Mouse (Mus musculus) neural tube, embryonic 10.5 days (tissue): Measurements from ENCODE around the gene Lamp5.

Experiments used
- DNase-seq: peaks from one replicate; pipeline ENCODE4 v3.0.0-alpha.2; 2017; ENCODE audit warnings: low spot score; ENCODE audit errors: extremely low spot score

Lamp5 gene

GRCm38 (mm10) chr2:136051688-136052289 is at the start of gene Lamp5:
Gene Lamp5 (plus strand): TSS chr2:136052239.
- DNase-seq, result peak; percentile 39

GRCm38 (mm10) chr2:136003836-136004235 is 48.2 kb upstream of the Lamp5 start:
- no peak for DNase-seq

- no peak for DNase-seq
Measured at GRCm38 (mm10) chr2:136006280-136006679, 45.8 kb upstream of the Lamp5 start.

- DNase-seq, result no peak
Measured at GRCm38 (mm10) chr2:136012759-136013158, 39.3 kb upstream of the Lamp5 start.

- DNase-seq, result no peak
Measured at GRCm38 (mm10) chr2:136048464-136048863, 3.6 kb upstream of the Lamp5 start.

GRCm38 (mm10) chr2:136050793-136051615 is 1.0 kb upstream of the Lamp5 start:
- DNase-seq, result peak; percentile 42

- DNase-seq, result peak; percentile 57
Measured at GRCm38 (mm10) chr2:136057861-136058331, 5.9 kb downstream of the Lamp5 start.

GRCm38 (mm10) chr2:136058398-136058797 is 6.4 kb downstream of the Lamp5 start:
- peak; percentile 27 for DNase-seq

GRCm38 (mm10) chr2:136059029-136059669 is 7.1 kb downstream of the Lamp5 start:
- DNase-seq, result peak; percentile 40

GRCm38 (mm10) chr2:136064356-136064755 is 12.3 kb downstream of the Lamp5 start:
- DNase-seq, result no peak

GRCm38 (mm10) chr2:136095978-136096377 is 43.9 kb downstream of the Lamp5 start:
- no peak for DNase-seq

GRCm38 (mm10) chr2:136097143-136097542 is 45.1 kb downstream of the Lamp5 start:
- no peak for DNase-seq

GRCm38 (mm10) chr2:136107597-136107996 is 55.6 kb downstream of the Lamp5 start:
- no peak for DNase-seq

GRCm38 (mm10) chr2:136108124-136109037 is 56.3 kb downstream of the Lamp5 start:
- peak; percentile 37 for DNase-seq

- no peak for DNase-seq
Measured at GRCm38 (mm10) chr2:136109038-136109363, 57.0 kb downstream of the Lamp5 start.

- DNase-seq, result no peak
Measured at GRCm38 (mm10) chr2:136113374-136113773, 61.3 kb downstream of the Lamp5 start.

GRCm38 (mm10) chr2:136118006-136118405 is 66.0 kb downstream of the Lamp5 start:
- DNase-seq, result no peak
